Mouse (Mus musculus): ENCODE results near the gene D7Ertd443e. TPM values are rescaled to one million over a fixed set of nuclear protein-coding genes. Genes with fewer than 3 reads are reported as not detected.

Gene D7Ertd443e
- polyA plus RNA-seq, 1 experiment from 2014 or later = not detected

- Histone ChIP-seq H3K4me2 (ENCODE audit: low read depth, low read length) (no peak overlapping the region), H3K9ac (ENCODE audit: low read depth, low read length) (no peak overlapping the region), H3K4me1 (ENCODE audit: control insufficient read depth, low read depth, low read length) (no peaks in the 10 kb centered on the region), H3K27me3 (ENCODE audit: control insufficient read depth, insufficient read depth, low read depth, low read length) (no peaks in the 10 kb centered on the region), H3K36me3 (ENCODE audit: control insufficient read depth, insufficient read depth) (no peaks in the 10 kb centered on the region), H3K27ac (ENCODE audit: low read length) (no peak overlapping the region), H3K9me3 (replicated peaks; ENCODE audit: control insufficient read depth, low read length) (no peaks in the 10 kb centered on the region), H3K4me3 (ENCODE audit: low read depth, low read length) (no peak overlapping the region)
- no peak for ATAC-seq (ENCODE audit: low read depth)
- 70% methylated on average over 10 of the region's 10 CpGs for WGBS (ENCODE audit: insufficient replicate concordance)
Observed at GRCm38 (mm10) chr7:134320979-134321378, 64.5 kb downstream of the D7Ertd443e start.

GRCm38 (mm10) chr7:134302084-134302483, 83.4 kb downstream of the D7Ertd443e start:
- ATAC-seq (ENCODE audit: low read depth) = no peak
- 52% methylated on average over 3 of the region's 3 CpGs for WGBS (ENCODE audit: insufficient replicate concordance)
- no peaks in the 10 kb centered on the region for H3K27me3 ChIP-seq (ENCODE audit: control insufficient read depth, insufficient read depth, low read depth, low read length)
- H3K4me3 ChIP-seq (ENCODE audit: low read depth, low read length) = no peak overlapping the region
- no peaks in the 10 kb centered on the region for H3K4me1 ChIP-seq (ENCODE audit: control insufficient read depth, low read depth, low read length)
- H3K4me2 ChIP-seq (ENCODE audit: low read depth, low read length) = no peak overlapping the region
- H3K9ac ChIP-seq (ENCODE audit: low read depth, low read length) = no peak overlapping the region
- H3K27ac ChIP-seq (ENCODE audit: low read length) = no peak overlapping the region
- H3K36me3 ChIP-seq (ENCODE audit: control insufficient read depth, insufficient read depth) = no peaks in the 10 kb centered on the region
- H3K9me3 ChIP-seq (replicated peaks; ENCODE audit: control insufficient read depth, low read length) = no peaks in the 10 kb centered on the region

GRCm38 (mm10) chr7:134301285-134301684, 84.2 kb downstream of the D7Ertd443e start:
- WGBS (ENCODE audit: insufficient replicate concordance) = 27% methylated on average over 8 of the region's 8 CpGs
- Histone ChIP-seq H3K27ac (ENCODE audit: low read length) (no peak overlapping the region), H3K9me3 (replicated peaks; ENCODE audit: control insufficient read depth, low read length) (no peaks in the 10 kb centered on the region), H3K4me1 (ENCODE audit: control insufficient read depth, low read depth, low read length) (no peaks in the 10 kb centered on the region), H3K36me3 (ENCODE audit: control insufficient read depth, insufficient read depth) (no peaks in the 10 kb centered on the region), H3K9ac (ENCODE audit: low read depth, low read length) (no peak overlapping the region), H3K4me2 (ENCODE audit: low read depth, low read length) (no peak overlapping the region), H3K4me3 (ENCODE audit: low read depth, low read length) (no peak overlapping the region), H3K27me3 (ENCODE audit: control insufficient read depth, insufficient read depth, low read depth, low read length) (no peaks in the 10 kb centered on the region)
- no peak for ATAC-seq (ENCODE audit: low read depth)

- Histone ChIP-seq H3K36me3 (ENCODE audit: control insufficient read depth, insufficient read depth) (no peaks in the 10 kb centered on the region), H3K27me3 (ENCODE audit: control insufficient read depth, insufficient read depth, low read depth, low read length) (no peaks in the 10 kb centered on the region), H3K27ac (ENCODE audit: low read length) (no peak overlapping the region), H3K4me3 (ENCODE audit: low read depth, low read length) (no peak overlapping the region), H3K4me2 (ENCODE audit: low read depth, low read length) (no peak overlapping the region), H3K4me1 (ENCODE audit: control insufficient read depth, low read depth, low read length) (no peaks in the 10 kb centered on the region), H3K9ac (ENCODE audit: low read depth, low read length) (no peak overlapping the region), H3K9me3 (replicated peaks; ENCODE audit: control insufficient read depth, low read length) (no peaks in the 10 kb centered on the region)
- no peak for ATAC-seq (ENCODE audit: low read depth)
- 72% methylated on average over 3 of the region's 3 CpGs for whole genome bisulfite sequencing (ENCODE audit: insufficient replicate concordance)
Observed at GRCm38 (mm10) chr7:134292750-134293149, 92.7 kb downstream of the D7Ertd443e start.

GRCm38 (mm10) chr7:134289611-134290301, 95.7 kb downstream of the D7Ertd443e start:
- Histone ChIP-seq H3K4me1 (ENCODE audit: control insufficient read depth, low read depth, low read length) (no peaks in the 10 kb centered on the region), H3K4me3 (ENCODE audit: low read depth, low read length) (no peak overlapping the region), H3K9ac (ENCODE audit: low read depth, low read length) (no peak overlapping the region), H3K4me2 (ENCODE audit: low read depth, low read length) (no peak overlapping the region), H3K9me3 (replicated peaks; ENCODE audit: control insufficient read depth, low read length) (no peaks in the 10 kb centered on the region), H3K27ac (ENCODE audit: low read length) (no peak overlapping the region), H3K27me3 (ENCODE audit: control insufficient read depth, insufficient read depth, low read depth, low read length) (no peaks in the 10 kb centered on the region), H3K36me3 (ENCODE audit: control insufficient read depth, insufficient read depth) (no peaks in the 10 kb centered on the region)
- no peak for ATAC-seq (ENCODE audit: low read depth)
- 33% methylated on average over 7 of the region's 7 CpGs for WGBS (ENCODE audit: insufficient replicate concordance)

GRCm38 (mm10) chr7:134289126-134289525, 96.3 kb downstream of the D7Ertd443e start:
- no peak overlapping the region for H3K4me2 ChIP-seq (ENCODE audit: low read depth, low read length)
- H3K4me3 ChIP-seq (ENCODE audit: low read depth, low read length) = no peak overlapping the region
- H3K36me3 ChIP-seq (ENCODE audit: control insufficient read depth, insufficient read depth) = no peaks in the 10 kb centered on the region
- no peaks in the 10 kb centered on the region for H3K27me3 ChIP-seq (ENCODE audit: control insufficient read depth, insufficient read depth, low read depth, low read length)
- 62% methylated on average over 5 of the region's 5 CpGs for WGBS (ENCODE audit: insufficient replicate concordance)
- H3K4me1 ChIP-seq (ENCODE audit: control insufficient read depth, low read depth, low read length) = no peaks in the 10 kb centered on the region
- no peak overlapping the region for H3K27ac ChIP-seq (ENCODE audit: low read length)
- no peak for ATAC-seq (ENCODE audit: low read depth)
- H3K9me3 ChIP-seq (replicated peaks; ENCODE audit: control insufficient read depth, low read length) = no peaks in the 10 kb centered on the region
- no peak overlapping the region for H3K9ac ChIP-seq (ENCODE audit: low read depth, low read length)

- no peak overlapping the region for H3K4me2 ChIP-seq (ENCODE audit: low read depth, low read length)
- no peaks in the 10 kb centered on the region for H3K9me3 ChIP-seq (replicated peaks; ENCODE audit: control insufficient read depth, low read length)
- H3K4me1 ChIP-seq (ENCODE audit: control insufficient read depth, low read depth, low read length) = no peaks in the 10 kb centered on the region
- no peaks in the 10 kb centered on the region for H3K36me3 ChIP-seq (ENCODE audit: control insufficient read depth, insufficient read depth)
- H3K9ac ChIP-seq (ENCODE audit: low read depth, low read length) = no peak overlapping the region
- no peak overlapping the region for H3K4me3 ChIP-seq (ENCODE audit: low read depth, low read length)
- 7% methylated on average over 6 of the region's 6 CpGs for WGBS (ENCODE audit: insufficient replicate concordance)
- no peak overlapping the region for H3K27ac ChIP-seq (ENCODE audit: low read length)
- no peaks in the 10 kb centered on the region for H3K27me3 ChIP-seq (ENCODE audit: control insufficient read depth, insufficient read depth, low read depth, low read length)
- 0 out of 2 replicates have a peak, but pooled peaks have one; percentile 16 for ATAC-seq (ENCODE audit: low read depth)
Observed at GRCm38 (mm10) chr7:134287570-134288222, 97.8 kb downstream of the D7Ertd443e start.

GRCm38 (mm10) chr7:134272956-134273355, 112.5 kb downstream of the D7Ertd443e start:
- Histone ChIP-seq H3K36me3 (ENCODE audit: control insufficient read depth, insufficient read depth) (no peaks in the 10 kb centered on the region), H3K27me3 (ENCODE audit: control insufficient read depth, insufficient read depth, low read depth, low read length) (no peaks in the 10 kb centered on the region), H3K4me2 (ENCODE audit: low read depth, low read length) (no peak overlapping the region), H3K9me3 (replicated peaks; ENCODE audit: control insufficient read depth, low read length) (no peaks in the 10 kb centered on the region), H3K9ac (ENCODE audit: low read depth, low read length) (no peak overlapping the region), H3K27ac (ENCODE audit: low read length) (no peak overlapping the region), H3K4me1 (ENCODE audit: control insufficient read depth, low read depth, low read length) (no peaks in the 10 kb centered on the region), H3K4me3 (ENCODE audit: low read depth, low read length) (no peak overlapping the region)
- 61% methylated on average over 5 of the region's 5 CpGs for WGBS (ENCODE audit: insufficient replicate concordance)
- no peak for ATAC-seq (ENCODE audit: low read depth)

GRCm38 (mm10) chr7:134272421-134272820, 113.0 kb downstream of the D7Ertd443e start:
- Histone ChIP-seq H3K4me1 (ENCODE audit: control insufficient read depth, low read depth, low read length) (no peaks in the 10 kb centered on the region), H3K27me3 (ENCODE audit: control insufficient read depth, insufficient read depth, low read depth, low read length) (no peaks in the 10 kb centered on the region), H3K4me3 (ENCODE audit: low read depth, low read length) (no peak overlapping the region), H3K4me2 (ENCODE audit: low read depth, low read length) (no peak overlapping the region), H3K27ac (ENCODE audit: low read length) (no peak overlapping the region), H3K36me3 (ENCODE audit: control insufficient read depth, insufficient read depth) (no peaks in the 10 kb centered on the region), H3K9me3 (replicated peaks; ENCODE audit: control insufficient read depth, low read length) (no peaks in the 10 kb centered on the region), H3K9ac (ENCODE audit: low read depth, low read length) (no peak overlapping the region)
- no peak for ATAC-seq (ENCODE audit: low read depth)
- 59% methylated on average over 4 of the region's 4 CpGs for WGBS (ENCODE audit: insufficient replicate concordance)
